Mouse (Mus musculus): ENCODE results near the gene Ntrk3. TPM values are rescaled to one million over a fixed set of nuclear protein-coding genes. Genes with fewer than 3 reads are reported as not detected.

Ntrk3 gene
- total RNA-seq, 2 experiments from 2014 or later, result 2.5 to 3.5 TPM

Other genes with a start within 250 kb of the Ntrk3 start
- gene Mrps11, start 45.1 kb upstream of the Ntrk3 start, total RNA-seq (2021), result 10 to 100 TPM; 45.1 to 46.0 TPM
- 10 to 100 TPM; 42.8 to 48.3 TPM for gene Mrpl46, start 45.5 kb upstream of the Ntrk3 start, total RNA-seq (2021)
- 1 to 10 TPM; 8.6 to 9.9 TPM for gene Det1, start 109.3 kb upstream of the Ntrk3 start, total RNA-seq (2021)
- 10 to 100 TPM; 25.8 to 29.4 TPM for gene Aen, start 157.8 kb upstream of the Ntrk3 start, total RNA-seq (2021)
- 10 to 100 TPM; 21.5 to 23.6 TPM for gene Isg20, start 175.4 kb upstream of the Ntrk3 start, total RNA-seq (2021)